ENCODE assay signal across 26 mouse cellular contexts in genomic region chr9:61757806-61758205, GRCm38 (mm10).
"Had no signal": no experiment of that assay in that cellular context is flagged by ENCODE, and none has a peak within 500 bp of the region (broad histone marks: within the 10 kb centered on the region; RNA-seq: fewer than 3 reads in every experiment).

No protein-coding gene starts in this region.

- H3K27ac ChIP-seq: gastrocnemius, adult 2 months; heart, embryonic 10.5 days; hindbrain, embryonic 10.5 days; intestine, embryonic 15.5 days; limb, embryonic 13.5 days; limb, embryonic 15.5 days; liver, embryonic 12.5 days; liver, embryonic 14.5 days had no signal

- H3K4me2 ChIP-seq: heart, embryonic 12.5 days; intestine, embryonic 15.5 days; limb, embryonic 13.5 days; limb, embryonic 15.5 days; liver, embryonic 12.5 days had no signal

- H3K27me3 ChIP-seq: hindbrain, embryonic 15.5 days; intestine, embryonic 15.5 days; liver, embryonic 12.5 days had no signal

- H3K4me3 ChIP-seq: gastrocnemius, adult 2 months; heart, embryonic 10.5 days; heart, embryonic 12.5 days; hindbrain, embryonic 10.5 days; hindbrain, embryonic 15.5 days; intestine, embryonic 15.5 days; layer of hippocampus, adult 2 months; limb, embryonic 13.5 days; limb, embryonic 15.5 days; liver, embryonic 12.5 days had no signal

- H3K36me3 ChIP-seq: heart, embryonic 10.5 days; heart, embryonic 12.5 days; hindbrain, embryonic 10.5 days; hindbrain, embryonic 15.5 days; intestine, embryonic 15.5 days; limb, embryonic 13.5 days; limb, embryonic 15.5 days; liver, embryonic 12.5 days had no signal

- H3K4me1 ChIP-seq: liver, embryonic 12.5 days had no signal

- H3K9me3 ChIP-seq: heart, embryonic 10.5 days; heart, embryonic 12.5 days; hindbrain, embryonic 10.5 days; hindbrain, embryonic 15.5 days; intestine, embryonic 15.5 days; limb, embryonic 13.5 days; limb, embryonic 15.5 days; liver, embryonic 12.5 days had no signal

- DNase-seq: gastrocnemius, adult 2 months; gastrocnemius, postnatal 10 days; gastrocnemius, postnatal 25 days; heart, adult 18-20 months; heart, postnatal 10 days; heart, postnatal 4 days; kidney, adult 18-20 months; kidney, adult 8-10 months; kidney, postnatal 10 days; kidney, postnatal 25 days; kidney, postnatal 4 days; layer of hippocampus, adult 9-11 months; layer of hippocampus, postnatal 36 days; left cerebral cortex, postnatal 4 days had no signal

- H3K9ac ChIP-seq: heart, embryonic 12.5 days; hindbrain, embryonic 15.5 days; intestine, embryonic 15.5 days; limb, embryonic 13.5 days; limb, embryonic 15.5 days; liver, embryonic 12.5 days; liver, embryonic 14.5 days had no signal

- ATAC-seq: inflammation-experienced regulatory T-cells, adult 6 months; intestine, embryonic 15.5 days; intestine, postnatal 0 days; liver, embryonic 12.5 days had no signal
